Mouse (Mus musculus) embryo, embryonic 11 days (tissue): ENCODE data around the gene Atp1b4.
"Not testable (repeated sequence)": the region's sequence is repeated elsewhere in the genome, so short reads cannot be mapped to it uniquely, and the experiment has no call there.

Source experiments
- DNase-seq: peaks from one replicate; pipeline ENCODE4 v3.0.0-alpha.2; 2015

The Atp1b4 gene

GRCm38 (mm10) chrX:38315884-38316283, at the start of gene Atp1b4:
Gene Atp1b4, plus strand, starts transcription at chrX:38316184.
- DNase-seq: no peak

GRCm38 (mm10) chrX:38308597-38308996, 7.4 kb upstream of the Atp1b4 start:
- DNase-seq: no peak

- no peak for DNase-seq
Observed at GRCm38 (mm10) chrX:38311054-38311453, 4.9 kb upstream of the Atp1b4 start.

- DNase-seq: peak; percentile 45
Observed at GRCm38 (mm10) chrX:38312910-38313625, 2.9 kb upstream of the Atp1b4 start.

- no peak for DNase-seq
Observed at GRCm38 (mm10) chrX:38313626-38314210, 2.3 kb upstream of the Atp1b4 start.

- DNase-seq: no peak
Observed at GRCm38 (mm10) chrX:38330695-38331406, 14.9 kb downstream of the Atp1b4 start.

- peak; percentile 30 for DNase-seq
Observed at GRCm38 (mm10) chrX:38334329-38335279, 18.6 kb downstream of the Atp1b4 start.

GRCm38 (mm10) chrX:38362016-38362415, 46.0 kb downstream of the Atp1b4 start:
- no peak for DNase-seq

GRCm38 (mm10) chrX:38364621-38365020, 48.6 kb downstream of the Atp1b4 start:
- not testable (repeated sequence) for DNase-seq

- not testable (repeated sequence) for DNase-seq
Observed at GRCm38 (mm10) chrX:38373169-38373568, 57.2 kb downstream of the Atp1b4 start.
